Mouse (Mus musculus): Measurements from ENCODE around the gene Il15. TPM values are rescaled to one million over a fixed set of nuclear protein-coding genes. Genes with fewer than 3 reads are reported as not detected.

Gene Il15
- total and polyA plus RNA-seq, 2 experiments from 2014 or later, result 0.67 to 1.6 TPM

DNA sequence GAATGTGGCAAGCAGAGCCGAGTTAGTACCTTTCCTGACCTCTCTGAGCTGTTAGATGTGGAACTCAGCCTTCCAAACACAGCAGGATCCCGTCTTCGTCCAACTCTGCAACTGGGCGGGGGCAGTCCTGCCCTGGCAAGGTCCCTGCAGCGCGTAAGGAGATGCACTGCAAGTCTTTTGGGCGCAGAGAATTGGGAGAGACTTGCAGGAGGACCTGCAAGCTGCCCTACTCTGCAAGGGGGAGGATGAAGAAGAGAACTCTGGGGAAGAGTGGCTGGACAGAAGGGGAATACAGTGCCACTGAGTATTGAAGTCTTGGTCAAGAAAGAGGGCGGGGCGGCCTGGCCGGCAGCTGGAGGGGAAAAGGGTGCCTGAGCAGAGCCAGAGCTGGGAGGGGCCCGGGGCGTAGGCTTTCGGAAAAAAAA lies 749 bp downstream of the Il15 start:
- H3K4me2 ChIP-seq (ENCODE audit: low read depth), result peak overlapping the region; percentile 51
- H3K9ac ChIP-seq, result peak overlapping the region; percentile 38; the same call in 1 of the 2 replicates
- H3K27me3 ChIP-seq (ENCODE audit: insufficient read depth, low read length), result no peaks in the 10 kb centered on the region
- no peak for TF ChIP-seq CTCF (IDR thresholded peaks at IDR 0.05; ENCODE audit: low read depth)
- no peak overlapping the region for H3K27ac ChIP-seq (ENCODE audit: low read depth, low read length)
- H3K4me1 ChIP-seq (ENCODE audit: insufficient read depth), result no peaks in the 10 kb centered on the region
- DNase-seq, result no peak
- no peaks in the 10 kb centered on the region for H3K9me3 ChIP-seq (ENCODE audit: low read length)
- peak; percentile 6; the same call in 1 of the 2 replicates for ATAC-seq
- H3K4me3 ChIP-seq (ENCODE audit: low read depth, low read length), result peak overlapping the region; percentile 30
- under 1% methylated on average over 12 of the region's 13 CpGs for WGBS
- no peaks in the 10 kb centered on the region for H3K36me3 ChIP-seq (ENCODE audit: insufficient read depth)

DNA sequence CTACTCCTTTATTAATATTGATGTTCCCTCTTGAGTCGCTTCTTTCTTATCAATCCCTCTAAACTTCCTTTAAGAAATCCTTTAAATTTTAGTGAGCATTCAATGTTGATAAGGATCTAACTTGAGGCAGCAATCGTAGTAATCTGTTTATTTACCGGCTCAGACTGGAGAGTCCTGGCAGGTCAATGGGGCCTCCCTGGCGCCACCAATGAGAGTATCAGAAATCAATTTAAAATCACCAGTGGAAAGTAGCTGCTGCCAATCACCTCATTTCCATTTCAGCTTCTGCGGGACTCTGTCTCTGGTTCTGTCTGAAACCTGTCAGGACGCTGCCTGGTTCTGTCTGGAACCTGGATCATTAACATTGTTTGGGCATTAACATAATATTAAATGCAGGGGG lies 1.5 kb downstream of the Il15 start:
- no peak for DNase-seq
- no peak for TF ChIP-seq CTCF (IDR thresholded peaks at IDR 0.05; ENCODE audit: low read depth)
- Histone ChIP-seq H3K9ac (no peak overlapping the region), H3K27ac (ENCODE audit: low read depth, low read length) (no peak overlapping the region), H3K27me3 (ENCODE audit: insufficient read depth, low read length) (no peaks in the 10 kb centered on the region), H3K9me3 (ENCODE audit: low read length) (no peaks in the 10 kb centered on the region), H3K4me3 (ENCODE audit: low read depth, low read length) (no peak overlapping the region), H3K4me1 (ENCODE audit: insufficient read depth) (no peaks in the 10 kb centered on the region), H3K4me2 (ENCODE audit: low read depth) (peak overlapping the region; percentile 51; the same call in 1 of the 2 replicates), H3K36me3 (ENCODE audit: insufficient read depth) (no peaks in the 10 kb centered on the region)
- ATAC-seq, result no peak
- 31% methylated on average over 6 of the region's 6 CpGs for WGBS

DNA sequence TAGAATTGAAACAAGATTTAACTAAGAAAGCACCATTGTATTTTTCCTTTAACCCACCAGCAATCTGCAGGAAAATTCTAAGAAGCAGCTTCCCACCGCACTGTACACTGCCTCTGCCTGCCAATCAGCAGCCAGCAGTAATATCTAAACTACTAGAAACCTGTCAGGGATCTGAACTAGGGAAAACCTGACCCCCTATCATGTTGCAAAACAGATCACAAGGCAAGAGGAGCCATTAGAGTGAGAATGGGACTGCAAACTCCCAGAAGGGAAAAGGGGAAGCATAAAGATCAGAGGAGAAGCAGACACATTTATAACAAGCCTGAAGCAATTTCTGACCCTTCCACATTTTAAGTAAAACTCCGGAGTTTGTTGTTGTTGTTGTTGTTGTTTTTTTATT lies 2.0 kb downstream of the Il15 start:
- Histone ChIP-seq H3K36me3 (ENCODE audit: insufficient read depth) (no peaks in the 10 kb centered on the region), H3K4me2 (ENCODE audit: low read depth) (no peak overlapping the region), H3K27me3 (ENCODE audit: insufficient read depth, low read length) (no peaks in the 10 kb centered on the region), H3K4me1 (ENCODE audit: insufficient read depth) (no peaks in the 10 kb centered on the region), H3K9ac (no peak overlapping the region), H3K9me3 (ENCODE audit: low read length) (no peaks in the 10 kb centered on the region), H3K27ac (ENCODE audit: low read depth, low read length) (no peak overlapping the region), H3K4me3 (ENCODE audit: low read depth, low read length) (no peak overlapping the region)
- WGBS, result 67% methylated on average over 2 of the region's 2 CpGs
- ATAC-seq, result no peak
- TF ChIP-seq CTCF (IDR thresholded peaks at IDR 0.05; ENCODE audit: low read depth), result no peak
- DNase-seq, result no peak

DNA sequence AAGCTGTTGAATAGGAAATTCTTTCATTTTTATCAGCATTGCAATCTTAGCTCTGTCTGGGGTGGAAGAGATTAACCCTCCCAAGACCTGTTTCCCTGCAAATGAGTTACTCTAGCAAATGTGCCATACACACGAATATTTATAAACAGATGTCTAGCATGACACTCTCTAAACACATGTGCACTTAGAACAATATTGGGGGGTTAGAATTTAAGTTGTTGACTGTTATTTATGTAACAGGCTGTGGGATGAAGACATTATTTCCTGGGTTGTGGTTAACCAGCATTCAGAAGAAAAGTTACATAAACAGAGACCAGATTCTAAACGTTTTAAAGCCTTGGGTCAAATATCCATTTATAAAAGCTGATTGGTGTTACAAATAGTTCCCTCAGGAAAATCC lies 2.6 kb downstream of the Il15 start:
- no peak for DNase-seq
- Histone ChIP-seq H3K4me1 (ENCODE audit: insufficient read depth) (no peaks in the 10 kb centered on the region), H3K4me3 (ENCODE audit: low read depth, low read length) (no peak overlapping the region), H3K36me3 (ENCODE audit: insufficient read depth) (no peaks in the 10 kb centered on the region), H3K9ac (no peak overlapping the region), H3K27me3 (ENCODE audit: insufficient read depth, low read length) (no peaks in the 10 kb centered on the region), H3K27ac (ENCODE audit: low read depth, low read length) (no peak overlapping the region), H3K4me2 (ENCODE audit: low read depth) (no peak overlapping the region), H3K9me3 (ENCODE audit: low read length) (no peaks in the 10 kb centered on the region)
- ATAC-seq, result no peak
- WGBS, result 52% methylated on average over 2 of the region's 2 CpGs
- TF ChIP-seq CTCF (IDR thresholded peaks at IDR 0.05; ENCODE audit: low read depth), result no peak

DNA sequence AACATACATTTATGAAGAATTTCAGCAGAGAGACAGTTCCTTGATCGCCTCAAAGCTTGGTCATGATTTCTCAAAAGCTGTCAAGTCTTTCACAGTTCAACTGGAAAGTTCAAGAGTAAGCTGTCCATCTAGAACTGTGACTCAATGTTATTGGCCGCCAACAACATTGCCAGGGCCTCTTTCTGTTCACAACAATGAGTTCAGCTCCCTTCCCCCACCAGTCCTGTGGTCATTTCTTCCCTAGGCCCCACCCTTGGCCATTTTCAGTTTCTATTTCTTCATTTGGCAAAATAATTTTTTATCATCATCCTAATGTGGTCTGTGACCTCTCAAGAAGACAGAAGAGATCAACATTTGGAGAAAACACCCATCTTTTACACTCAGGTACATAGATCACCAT lies 4.5 kb downstream of the Il15 start:
- H3K9me3 ChIP-seq (ENCODE audit: low read length), result no peaks in the 10 kb centered on the region
- H3K4me2 ChIP-seq (ENCODE audit: low read depth), result no peak overlapping the region
- no peaks in the 10 kb centered on the region for H3K27me3 ChIP-seq (ENCODE audit: insufficient read depth, low read length)
- H3K9ac ChIP-seq, result no peak overlapping the region
- no peak overlapping the region for H3K27ac ChIP-seq (ENCODE audit: low read depth, low read length)
- H3K4me1 ChIP-seq (ENCODE audit: insufficient read depth), result no peaks in the 10 kb centered on the region
- no peak for TF ChIP-seq CTCF (IDR thresholded peaks at IDR 0.05; ENCODE audit: low read depth)
- no peak overlapping the region for H3K4me3 ChIP-seq (ENCODE audit: low read depth, low read length)
- DNase-seq (no peak), ATAC-seq (no peak)
- WGBS, result 79% methylated on average over 2 of the region's 2 CpGs
- no peaks in the 10 kb centered on the region for H3K36me3 ChIP-seq (ENCODE audit: insufficient read depth)

DNA sequence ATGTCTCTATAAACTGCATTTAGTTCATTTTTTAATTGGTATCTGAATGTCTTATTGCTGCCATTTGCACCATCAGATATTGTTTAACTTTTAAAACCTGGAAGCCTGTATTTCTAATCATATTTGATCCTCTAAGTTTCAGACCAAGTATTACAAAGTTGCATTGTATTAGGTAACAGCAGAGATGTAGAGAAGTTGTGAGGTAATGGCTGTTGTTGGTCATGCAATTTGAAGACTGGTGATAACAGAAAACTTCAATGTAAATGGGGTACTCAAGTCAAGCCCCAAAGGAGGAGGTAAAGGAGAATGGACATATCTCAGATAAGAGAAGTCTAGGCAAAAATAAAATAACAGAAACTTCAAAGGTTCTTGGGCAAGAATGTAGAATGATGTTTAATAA lies 11.8 kb downstream of the Il15 start:
- H3K36me3 ChIP-seq (ENCODE audit: insufficient read depth), result no peaks in the 10 kb centered on the region
- H3K4me1 ChIP-seq (ENCODE audit: insufficient read depth), result no peaks in the 10 kb centered on the region
- H3K9ac ChIP-seq, result no peak overlapping the region
- H3K4me2 ChIP-seq (ENCODE audit: low read depth), result no peak overlapping the region
- H3K27me3 ChIP-seq (ENCODE audit: insufficient read depth, low read length), result no peaks in the 10 kb centered on the region
- no peak for ATAC-seq
- TF ChIP-seq CTCF (IDR thresholded peaks at IDR 0.05; ENCODE audit: low read depth), result no peak
- no peaks in the 10 kb centered on the region for H3K9me3 ChIP-seq (ENCODE audit: low read length)
- H3K4me3 ChIP-seq (ENCODE audit: low read depth, low read length), result no peak overlapping the region
- no peak for DNase-seq
- no peak overlapping the region for H3K27ac ChIP-seq (ENCODE audit: low read depth, low read length)

DNA sequence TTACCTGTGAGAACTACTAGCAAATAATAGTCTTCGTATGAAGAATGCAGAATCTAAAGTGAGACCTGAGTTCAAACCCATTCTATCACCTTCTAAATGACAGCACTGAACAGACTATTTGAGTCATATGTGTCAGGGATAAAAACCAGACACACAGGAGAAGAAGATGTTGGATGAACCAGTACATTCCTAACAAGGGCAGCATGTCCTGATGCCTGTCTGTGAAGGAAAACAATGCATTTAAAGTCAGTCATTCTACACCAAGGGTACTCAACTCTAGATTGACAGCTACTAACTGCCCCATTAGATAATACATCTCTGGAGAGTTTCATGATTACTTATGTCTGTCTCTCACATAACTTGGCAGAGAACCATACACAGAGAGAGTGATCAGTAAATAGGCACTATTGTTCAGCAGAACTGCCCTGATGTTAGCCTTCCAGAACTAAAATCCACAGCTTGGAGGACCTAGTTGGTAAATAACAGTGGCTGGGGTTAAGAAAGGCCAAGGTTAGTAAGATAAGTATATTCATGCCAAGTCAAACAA lies 14.6 kb downstream of the Il15 start:
- H3K4me2 ChIP-seq (ENCODE audit: low read depth), result no peak overlapping the region
- H3K27ac ChIP-seq (ENCODE audit: low read depth, low read length), result no peak overlapping the region
- no peaks in the 10 kb centered on the region for H3K36me3 ChIP-seq (ENCODE audit: insufficient read depth)
- no peak overlapping the region for H3K9ac ChIP-seq
- ATAC-seq (no peak), DNase-seq (no peak)
- no peak for TF ChIP-seq CTCF (IDR thresholded peaks at IDR 0.05; ENCODE audit: low read depth)
- 98% methylated on average over 1 of the region's 1 CpGs for whole genome bisulfite sequencing
- H3K27me3 ChIP-seq (ENCODE audit: insufficient read depth, low read length), result no peaks in the 10 kb centered on the region
- H3K4me3 ChIP-seq (ENCODE audit: low read depth, low read length), result no peak overlapping the region
- H3K4me1 ChIP-seq (ENCODE audit: insufficient read depth), result no peaks in the 10 kb centered on the region; the same call in 1 of the 2 replicates
- H3K9me3 ChIP-seq (ENCODE audit: low read length), result no peaks in the 10 kb centered on the region

Measured in forebrain, postnatal 0 days (tissue).